Mouse (Mus musculus): ENCODE data around the gene Oaz1. TPM values are rescaled to one million over a fixed set of nuclear protein-coding genes. Genes with fewer than 3 reads are reported as not detected.

Oaz1 gene
- polyA plus RNA-seq (2012; fragmentation: generic; extraction: Trizol) = 1,349 TPM

- Histone ChIP-seq H3K27me3 (ENCODE audit: control insufficient read depth, insufficient read depth, insufficient read length) (no peaks in the 10 kb centered on the region), H3K4me2 (ENCODE audit: low read depth) (peak within 1 kb of the TSS; percentile 98), H3K36me3 (ENCODE audit: control insufficient read depth, insufficient read depth) (peaks cover 14% of the 10 kb centered on the region), H3K4me3 (peak within 1 kb of the TSS; percentile 74), H3K79me2 (ENCODE audit: control insufficient read depth, insufficient read depth) (peaks cover 26% of the 10 kb centered on the region), H3ac (ENCODE audit: control insufficient read depth, insufficient read length) (peak within 1 kb of the TSS; percentile 35)
- TF ChIP-seq POLR2A (IDR thresholded peaks at IDR 0.05; ENCODE audit: insufficient read length, low read depth) = peak; percentile 82
- no peak for TF ChIP-seq MYOD1 (IDR thresholded peaks at IDR 0.05; ENCODE audit: control insufficient read depth in 1 of 3, insufficient read length in 2 of 3, low read depth in 2 of 3)
- TF ChIP-seq TCF12 (IDR thresholded peaks at IDR 0.05; ENCODE audit: insufficient read depth, poor library complexity, severe bottlenecking) = no peak
- peak; percentile 94 for TF ChIP-seq POLR2AphosphoS2 (IDR thresholded peaks at IDR 0.05; ENCODE audit: insufficient read length, low read depth)
- no peak for TF ChIP-seq SRF (IDR thresholded peaks at IDR 0.05; ENCODE audit: control insufficient read depth, insufficient read length, low read depth)
These were observed at the start of gene Oaz1 for GRCm38 (mm10) chr10:80826151-80827062. Oaz1 (plus strand) TSS chr10:80826656.

GRCm38 (mm10) chr10:80777123-80777522, 49.3 kb upstream of the Oaz1 start:
- Histone ChIP-seq H3K79me2 (ENCODE audit: control insufficient read depth, insufficient read depth) (no peaks in the 10 kb centered on the region), H3K4me2 (ENCODE audit: low read depth) (no peak overlapping the region), H3K4me3 (no peak overlapping the region), H3ac (ENCODE audit: control insufficient read depth, insufficient read length) (no peak overlapping the region), H3K27me3 (ENCODE audit: control insufficient read depth, insufficient read depth, insufficient read length) (no peaks in the 10 kb centered on the region), H3K36me3 (ENCODE audit: control insufficient read depth, insufficient read depth) (peaks cover 48% of the 10 kb centered on the region)
- TF ChIP-seq POLR2A (IDR thresholded peaks at IDR 0.05; ENCODE audit: insufficient read length, low read depth) = no peak

- Histone ChIP-seq H3K27me3 (ENCODE audit: control insufficient read depth, insufficient read depth, insufficient read length) (no peaks in the 10 kb centered on the region), H3K36me3 (ENCODE audit: control insufficient read depth, insufficient read depth) (peaks cover 49% of the 10 kb centered on the region), H3K4me3 (no peak overlapping the region), H3ac (ENCODE audit: control insufficient read depth, insufficient read length) (no peak overlapping the region), H3K79me2 (ENCODE audit: control insufficient read depth, insufficient read depth) (no peaks in the 10 kb centered on the region), H3K4me2 (ENCODE audit: low read depth) (no peak overlapping the region)
- TF ChIP-seq USF1 (IDR thresholded peaks at IDR 0.05; ENCODE audit: low read depth) (no peak), POLR2AphosphoS2 (IDR thresholded peaks at IDR 0.05; ENCODE audit: insufficient read length, low read depth) (no peak), TCF3 (IDR thresholded peaks at IDR 0.05; ENCODE audit: insufficient read length, low read depth) (no peak), TCF12 (IDR thresholded peaks at IDR 0.05; ENCODE audit: insufficient read depth, poor library complexity, severe bottlenecking) (no peak), CEBPB (IDR thresholded peaks at IDR 0.05; ENCODE audit: insufficient read depth, poor library complexity, severe bottlenecking) (no peak), POLR2A (IDR thresholded peaks at IDR 0.05; ENCODE audit: insufficient read length, low read depth) (no peak), MYOG (IDR thresholded peaks at IDR 0.05; ENCODE audit: control insufficient read depth in 1 of 3, insufficient read depth in 1 of 3, insufficient read length in 2 of 3, low read depth in 2 of 3) (no peak), E2F4 (IDR thresholded peaks at IDR 0.05; ENCODE audit: insufficient read depth) (no peak), REST (IDR thresholded peaks at IDR 0.05; ENCODE audit: insufficient read depth, insufficient read length) (no peak), MAX (IDR thresholded peaks at IDR 0.05; ENCODE audit: low read depth) (no peak), SRF (IDR thresholded peaks at IDR 0.05; ENCODE audit: control insufficient read depth, insufficient read length, low read depth) (no peak), MYOD1 (IDR thresholded peaks at IDR 0.05; ENCODE audit: control insufficient read depth in 1 of 3, insufficient read length in 2 of 3, low read depth in 2 of 3) (no peak)
These were observed 46.9 kb upstream of the Oaz1 start for GRCm38 (mm10) chr10:80779565-80779964.

- TF ChIP-seq REST (IDR thresholded peaks at IDR 0.05; ENCODE audit: insufficient read depth, insufficient read length) (no peak), E2F4 (IDR thresholded peaks at IDR 0.05; ENCODE audit: insufficient read depth) (no peak), TCF12 (IDR thresholded peaks at IDR 0.05; ENCODE audit: insufficient read depth, poor library complexity, severe bottlenecking) (no peak), POLR2AphosphoS2 (IDR thresholded peaks at IDR 0.05; ENCODE audit: insufficient read length, low read depth) (no peak), USF1 (IDR thresholded peaks at IDR 0.05; ENCODE audit: low read depth) (no peak), MYOD1 (IDR thresholded peaks at IDR 0.05; ENCODE audit: control insufficient read depth in 1 of 3, insufficient read length in 2 of 3, low read depth in 2 of 3) (no peak), POLR2A (IDR thresholded peaks at IDR 0.05; ENCODE audit: insufficient read length, low read depth) (no peak), CEBPB (IDR thresholded peaks at IDR 0.05; ENCODE audit: insufficient read depth, poor library complexity, severe bottlenecking) (no peak), SRF (IDR thresholded peaks at IDR 0.05; ENCODE audit: control insufficient read depth, insufficient read length, low read depth) (no peak), MAX (IDR thresholded peaks at IDR 0.05; ENCODE audit: low read depth) (no peak), MYOG (IDR thresholded peaks at IDR 0.05; ENCODE audit: control insufficient read depth in 1 of 3, insufficient read depth in 1 of 3, insufficient read length in 2 of 3, low read depth in 2 of 3) (no peak), TCF3 (IDR thresholded peaks at IDR 0.05; ENCODE audit: insufficient read length, low read depth) (no peak)
These were observed 42.2 kb upstream of the Oaz1 start for GRCm38 (mm10) chr10:80784302-80784701.

GRCm38 (mm10) chr10:80784871-80785270, 41.6 kb upstream of the Oaz1 start:
- TF ChIP-seq CEBPB (IDR thresholded peaks at IDR 0.05; ENCODE audit: insufficient read depth, poor library complexity, severe bottlenecking) = no peak
- TF ChIP-seq POLR2A (IDR thresholded peaks at IDR 0.05; ENCODE audit: insufficient read length, low read depth) = no peak
- no peak for TF ChIP-seq MYOD1 (IDR thresholded peaks at IDR 0.05; ENCODE audit: control insufficient read depth in 1 of 3, insufficient read length in 2 of 3, low read depth in 2 of 3)
- peak in 2 of 3 experiments; percentile 35 to 54 for TF ChIP-seq MYOG (IDR thresholded peaks at IDR 0.05; ENCODE audit: control insufficient read depth in 1 of 3, insufficient read depth in 1 of 3, insufficient read length in 2 of 3, low read depth in 2 of 3)
- Histone ChIP-seq H3ac (ENCODE audit: control insufficient read depth, insufficient read length) (no peak overlapping the region), H3K4me2 (ENCODE audit: low read depth) (no peak overlapping the region), H3K4me3 (no peak overlapping the region), H3K79me2 (ENCODE audit: control insufficient read depth, insufficient read depth) (no peaks in the 10 kb centered on the region), H3K36me3 (ENCODE audit: control insufficient read depth, insufficient read depth) (peaks cover 40% of the 10 kb centered on the region), H3K27me3 (ENCODE audit: control insufficient read depth, insufficient read depth, insufficient read length) (no peaks in the 10 kb centered on the region)

More at GRCm38 (mm10) chr10:80784302-80784701, 42.2 kb upstream of the Oaz1 start:
- Histone ChIP-seq H3K79me2 (ENCODE audit: control insufficient read depth, insufficient read depth) (no peaks in the 10 kb centered on the region), H3K4me2 (ENCODE audit: low read depth) (no peak overlapping the region), H3K27me3 (ENCODE audit: control insufficient read depth, insufficient read depth, insufficient read length) (no peaks in the 10 kb centered on the region), H3ac (ENCODE audit: control insufficient read depth, insufficient read length) (no peak overlapping the region), H3K36me3 (ENCODE audit: control insufficient read depth, insufficient read depth) (peaks cover 42% of the 10 kb centered on the region), H3K4me3 (no peak overlapping the region)

All from myocyte (in vitro differentiated cells).